Mouse (Mus musculus): ENCODE results near the gene Ccdc57.
A peak's percentile ranks its signal among the peaks of the same experiment; 100 is the strongest.
"Not testable (repeated sequence)": the region's sequence is repeated elsewhere in the genome, so short reads cannot be mapped to it uniquely, and the experiment has no call there.

Ccdc57 gene

GRCm38 (mm10) chr11:120902487-120903142, 30.1 kb downstream of the Ccdc57 start:
- peak; percentile 28 to 73 for DNase-seq

GRCm38 (mm10) chr11:120901729-120902486, 30.8 kb downstream of the Ccdc57 start:
- peak; percentile 20 to 53 for DNase-seq

GRCm38 (mm10) chr11:120900276-120901244, 32.1 kb downstream of the Ccdc57 start:
- DNase-seq: no peak

GRCm38 (mm10) chr11:120898114-120898548, 34.5 kb downstream of the Ccdc57 start:
- DNase-seq: no peak

GRCm38 (mm10) chr11:120895441-120895840, 37.2 kb downstream of the Ccdc57 start:
- DNase-seq: no peak

GRCm38 (mm10) chr11:120894397-120894796, 38.3 kb downstream of the Ccdc57 start:
- no peak for DNase-seq

- no peak for DNase-seq
These were observed 43.5 kb downstream of the Ccdc57 start for GRCm38 (mm10) chr11:120889216-120889615.

- DNase-seq: no peak
These were observed 44.0 kb downstream of the Ccdc57 start for GRCm38 (mm10) chr11:120888718-120889117.

GRCm38 (mm10) chr11:120887502-120887901, 45.2 kb downstream of the Ccdc57 start:
- no peak for DNase-seq

GRCm38 (mm10) chr11:120886462-120886861, 46.2 kb downstream of the Ccdc57 start:
- no peak for DNase-seq

- DNase-seq: peak in 1 of 2 experiments; percentile 66
These were observed 49.1 kb downstream of the Ccdc57 start for GRCm38 (mm10) chr11:120883601-120884000.

- peak; percentile 12 to 55 for DNase-seq
These were observed 49.7 kb downstream of the Ccdc57 start for GRCm38 (mm10) chr11:120882931-120883330.

- DNase-seq: peak; percentile 79 to 89
These were observed 59.5 kb downstream of the Ccdc57 start for GRCm38 (mm10) chr11:120873206-120873605.

GRCm38 (mm10) chr11:120871521-120871920, 61.2 kb downstream of the Ccdc57 start:
- DNase-seq: no peak

GRCm38 (mm10) chr11:120865816-120866215, 66.9 kb downstream of the Ccdc57 start:
- no peak for DNase-seq

- no peak for DNase-seq
These were observed 69.9 kb downstream of the Ccdc57 start for GRCm38 (mm10) chr11:120862819-120863218.

- DNase-seq: not testable (repeated sequence)
These were observed 76.7 kb downstream of the Ccdc57 start for GRCm38 (mm10) chr11:120855938-120856337.

GRCm38 (mm10) chr11:120853788-120854187, 78.9 kb downstream of the Ccdc57 start:
- no peak for DNase-seq

GRCm38 (mm10) chr11:120853158-120853557, 79.5 kb downstream of the Ccdc57 start:
- DNase-seq: no peak

GRCm38 (mm10) chr11:120852083-120852935, 80.4 kb downstream of the Ccdc57 start:
- peak; percentile 93 to 94 for DNase-seq

- DNase-seq: no peak
These were observed 81.1 kb downstream of the Ccdc57 start for GRCm38 (mm10) chr11:120851582-120851981.

GRCm38 (mm10) chr11:120851132-120851531, 81.5 kb downstream of the Ccdc57 start:
- DNase-seq: peak; percentile 67 to 76

Data from kidney, postnatal 25 days (tissue).